Mouse (Mus musculus): ENCODE results near the gene Arl5b.

Arl5b gene

DNA sequence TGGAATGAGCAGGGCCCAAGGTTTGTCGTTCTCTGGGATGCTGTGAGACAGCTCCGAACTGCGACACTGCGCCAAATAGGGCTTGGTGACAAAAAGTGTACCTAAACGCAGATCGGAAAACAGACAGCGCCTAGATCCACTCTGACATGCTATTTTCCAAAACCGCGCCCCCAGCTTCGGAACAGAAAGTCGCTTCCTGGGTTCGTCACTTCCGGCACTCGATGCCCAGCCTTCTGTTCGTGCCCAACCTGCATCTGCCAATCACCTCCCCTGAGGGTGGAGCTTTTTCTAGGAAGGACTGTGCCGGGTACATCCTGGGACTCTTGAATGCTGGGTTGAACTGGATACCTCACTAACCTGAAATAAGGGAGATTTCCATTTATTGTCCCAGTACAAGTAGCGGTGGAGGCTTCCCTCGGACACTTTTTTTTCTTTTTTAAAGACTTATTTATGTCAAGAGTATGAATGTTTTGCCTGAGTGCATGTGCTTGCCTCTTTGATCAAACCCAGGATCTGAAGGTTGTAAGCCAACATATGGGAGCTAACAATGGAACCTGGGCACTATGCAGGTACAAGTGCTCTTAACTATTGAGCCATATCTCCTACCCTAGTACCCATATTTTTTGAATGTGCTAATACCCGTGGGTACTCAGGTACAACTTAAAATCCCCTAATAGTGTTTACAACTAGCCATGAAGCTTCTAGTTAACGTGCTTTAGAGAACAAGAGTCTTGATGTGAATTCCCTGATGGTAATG is at the start of gene Arl5b:
Gene Arl5b (plus strand): TSS at position 279 of the 757 bp plus-strand sequence.
- in situ Hi-C loops (cut with MboI, MseI), result no loop called here

- in situ Hi-C loops (cut with MboI, MseI), result no loop called here
Measured at GRCm38 (mm10) chr2:15007531-15007930, 41.7 kb upstream of the Arl5b start.

DNA sequence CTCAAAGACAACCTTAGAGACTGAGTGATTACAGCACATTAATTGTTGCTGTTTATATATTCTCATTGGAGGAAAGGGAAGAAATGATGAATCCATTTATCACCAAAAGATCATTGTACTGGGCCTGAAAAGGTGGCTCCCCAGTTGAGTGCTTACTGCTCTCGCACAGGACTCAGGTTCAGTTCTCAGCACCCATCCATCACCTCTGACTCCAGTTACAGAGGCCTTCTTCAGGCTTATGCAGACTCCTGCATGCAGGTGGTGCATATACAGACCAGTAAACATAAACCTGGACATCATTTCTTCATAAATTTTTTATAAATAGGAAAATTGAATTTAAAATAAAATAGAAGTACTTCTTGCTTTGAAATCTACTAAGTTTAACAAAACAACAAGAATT is 41.1 kb upstream of the Arl5b start:
- in situ Hi-C loops (cut with MboI, MseI), result no loop called here

GRCm38 (mm10) chr2:15026817-15027216 is 22.4 kb upstream of the Arl5b start:
- in situ Hi-C loops (cut with MboI, MseI), result no loop called here

- in situ Hi-C loops (cut with MboI, MseI), result no loop called here
Measured at GRCm38 (mm10) chr2:15027816-15028215, 21.4 kb upstream of the Arl5b start.

DNA sequence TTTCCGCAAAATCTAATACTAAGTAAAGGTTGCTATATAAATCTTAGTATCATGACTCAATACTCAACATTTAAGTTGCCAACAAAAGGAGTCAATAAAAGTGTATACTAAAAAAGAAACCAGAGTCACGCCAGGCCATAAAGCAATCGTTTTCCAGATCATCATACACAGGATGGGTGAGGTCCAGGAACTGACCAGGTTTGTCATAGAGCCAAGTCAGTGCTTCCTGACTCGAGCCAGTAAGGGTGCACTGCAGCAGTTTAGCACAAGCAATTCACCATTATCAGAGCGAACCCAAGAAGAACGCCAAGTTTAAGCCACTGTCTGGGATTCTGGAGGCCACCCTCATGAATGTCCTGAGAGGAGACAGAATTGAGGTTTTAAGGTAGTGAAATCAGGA is 10.5 kb upstream of the Arl5b start:
- in situ Hi-C loops (cut with MboI, MseI), result no loop called here

GRCm38 (mm10) chr2:15040326-15040725 is 8.9 kb upstream of the Arl5b start:
- in situ Hi-C loops (cut with MboI, MseI), result loop anchor here (5.0 kb wide), 1 partner anchor 188 kb away; no protein-coding TSS in a partner anchor

DNA sequence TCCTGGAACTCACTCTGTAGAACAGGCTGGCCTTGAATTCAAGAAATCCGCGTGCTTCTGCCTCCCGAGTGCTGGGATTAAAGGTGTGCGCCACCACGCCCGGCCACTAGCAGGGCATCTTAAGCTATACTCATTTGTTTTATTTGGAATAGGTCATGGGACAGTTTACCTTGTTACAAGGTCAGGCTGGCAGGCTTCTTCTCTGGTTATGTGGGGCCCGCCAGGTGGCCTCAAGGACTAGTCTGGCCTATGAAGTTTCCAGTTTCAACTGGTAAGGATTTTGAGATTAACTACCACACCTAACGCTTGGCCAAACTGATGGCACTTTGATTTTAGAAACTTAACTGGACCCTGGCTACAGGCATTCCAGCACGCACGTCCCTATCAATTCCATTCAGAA is 5.3 kb downstream of the Arl5b start:
- in situ Hi-C loops (cut with MboI, MseI), result no loop called here

DNA sequence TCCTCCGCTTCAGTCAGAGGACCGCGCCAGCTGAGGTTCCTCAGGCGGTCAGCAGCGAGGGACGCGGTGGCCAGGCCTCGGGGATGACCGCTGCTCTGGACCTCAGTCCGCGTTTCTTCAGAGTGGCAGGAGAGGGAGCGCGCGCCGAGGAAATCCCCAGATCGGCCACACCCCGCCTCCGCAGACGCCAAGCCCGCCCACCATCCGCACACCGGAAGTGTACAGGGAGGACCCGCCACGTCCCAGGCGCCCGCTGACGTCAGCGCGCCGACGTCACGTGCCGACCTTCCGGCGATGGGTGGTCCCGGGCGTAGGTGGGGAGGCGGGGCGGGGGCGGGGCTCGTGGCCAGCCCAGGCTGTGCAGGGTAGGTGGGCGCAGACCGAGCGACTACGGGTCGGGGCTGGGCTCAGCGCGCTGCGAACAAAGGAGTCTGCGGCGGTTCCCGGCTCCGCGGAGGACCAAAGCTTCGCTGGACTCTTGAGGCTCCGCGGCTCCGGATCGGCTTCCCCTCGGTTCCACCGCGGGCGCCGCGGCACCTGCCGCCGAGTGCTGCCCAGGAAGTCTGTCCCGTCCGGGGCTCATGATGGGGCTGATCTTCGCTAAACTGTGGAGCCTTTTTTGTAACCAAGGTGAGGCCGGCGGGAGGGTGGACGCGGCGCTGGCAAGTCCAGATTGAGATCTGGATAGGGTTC is 5.9 kb downstream of the Arl5b start, which contains the start of gene Nsun6:
Gene Nsun6 (minus strand): TSS at position 125 of the 693 bp plus-strand sequence.
- in situ Hi-C loops (cut with MboI, MseI), result no loop called here

DNA sequence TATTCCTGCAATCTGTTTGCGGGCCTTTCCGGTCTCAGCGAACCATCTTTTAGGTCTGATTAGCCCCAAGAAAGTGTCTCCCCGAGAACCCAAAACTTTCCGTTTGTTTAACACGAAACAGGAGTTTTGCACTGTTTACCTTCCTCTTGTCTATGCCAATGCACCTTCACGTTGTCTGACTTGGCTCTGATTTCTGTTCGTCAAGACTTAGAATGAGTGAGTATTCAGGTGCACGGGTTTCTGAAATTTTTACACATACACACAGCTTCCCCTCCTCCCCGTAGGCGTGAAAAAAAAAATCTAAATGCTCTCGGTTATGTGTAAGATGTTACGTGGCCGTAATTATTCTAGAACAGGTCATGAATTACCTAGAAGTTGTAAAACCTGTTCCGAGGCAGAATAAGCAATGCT is 6.6 kb downstream of the Arl5b start:
- in situ Hi-C loops (cut with MboI, MseI), result no loop called here

GRCm38 (mm10) chr2:15058227-15058626 is 9.0 kb downstream of the Arl5b start:
- in situ Hi-C loops (cut with MboI, MseI), result no loop called here

DNA sequence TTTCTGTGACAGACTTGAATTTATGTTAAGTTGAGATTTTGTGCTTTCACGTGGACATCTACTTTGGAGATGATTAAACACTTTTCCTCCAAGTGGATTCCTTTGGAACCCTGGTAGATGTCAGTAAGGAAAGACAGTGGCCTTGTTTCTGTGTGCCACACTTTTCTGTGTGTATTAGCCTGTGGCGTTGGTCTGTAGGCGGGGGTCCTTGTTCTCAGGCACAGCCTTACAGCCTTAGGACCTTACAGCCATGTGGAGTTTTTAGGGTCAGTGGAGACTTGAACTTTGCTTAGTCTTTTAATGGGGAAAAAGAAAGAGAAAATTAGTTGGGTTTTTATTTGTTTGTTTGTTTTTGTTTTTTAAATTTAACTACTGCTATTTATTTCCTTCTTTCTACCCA is 11.7 kb downstream of the Arl5b start:
- in situ Hi-C loops (cut with MboI, MseI), result no loop called here

GRCm38 (mm10) chr2:15063815-15064214 is 14.6 kb downstream of the Arl5b start:
- in situ Hi-C loops (cut with MboI, MseI), result no loop called here

- in situ Hi-C loops (cut with MboI, MseI), result no loop called here
Measured at GRCm38 (mm10) chr2:15064380-15065269, 15.4 kb downstream of the Arl5b start.

DNA sequence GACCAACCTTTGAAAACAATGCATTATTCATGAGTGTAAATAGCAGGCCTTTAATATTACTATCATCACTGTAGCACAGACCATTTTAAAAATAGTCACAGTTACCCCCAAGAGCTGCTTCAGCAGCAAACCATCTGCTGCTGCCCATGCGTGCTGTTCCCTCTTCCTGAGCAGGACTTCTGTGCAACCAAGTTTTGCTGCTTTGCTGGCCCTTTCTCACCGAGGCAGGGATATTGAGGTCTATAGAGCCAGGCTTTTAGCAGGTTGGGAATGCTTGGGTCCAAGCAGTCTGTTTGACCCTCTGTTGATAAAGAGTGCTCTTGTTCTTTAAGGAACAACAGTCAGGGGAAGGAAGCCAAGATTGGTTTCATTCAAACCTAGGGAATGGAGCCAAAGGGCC is 16.3 kb downstream of the Arl5b start:
- in situ Hi-C loops (cut with MboI, MseI), result no loop called here

DNA sequence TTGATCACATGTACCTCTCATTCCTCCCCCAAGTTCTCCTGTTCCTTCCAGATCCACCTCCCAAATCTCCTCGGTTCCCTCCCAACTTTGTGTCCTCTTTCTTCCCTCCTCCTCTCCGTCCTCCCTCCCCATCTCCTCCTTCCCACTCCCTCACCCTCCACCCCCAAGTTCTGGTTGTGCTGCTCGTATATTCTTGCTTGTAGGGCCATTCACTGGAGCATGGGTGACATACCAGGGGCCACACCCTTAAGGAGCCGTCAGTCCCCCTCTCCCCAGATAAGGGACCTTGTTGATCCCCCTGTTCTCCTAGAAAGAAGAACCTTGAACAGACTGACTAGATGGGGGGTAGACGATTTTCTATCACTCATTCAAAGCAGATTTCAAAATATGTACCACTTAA is 17.9 kb downstream of the Arl5b start:
- in situ Hi-C loops (cut with MboI, MseI), result no loop called here

DNA sequence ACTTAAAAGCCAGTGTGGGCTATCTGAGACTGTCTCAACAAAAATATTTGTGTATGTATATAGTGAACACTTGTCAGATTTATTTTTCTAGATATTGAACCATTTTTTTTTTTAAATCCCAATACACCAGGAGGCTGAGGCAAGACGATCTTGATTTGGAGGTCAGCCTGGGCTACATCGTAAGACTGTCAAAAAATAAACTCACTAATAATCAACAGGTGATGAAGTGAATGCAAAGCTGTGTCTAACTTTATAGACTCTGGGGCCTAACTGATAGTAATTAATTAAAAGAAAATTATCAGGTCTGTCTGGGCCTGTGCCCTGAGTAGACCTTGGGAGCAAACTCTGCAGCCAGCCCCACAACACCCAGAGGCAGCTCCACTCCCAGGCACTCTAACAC is 34.5 kb downstream of the Arl5b start:
- in situ Hi-C loops (cut with MboI, MseI), result no loop called here

GRCm38 (mm10) chr2:15087308-15087707 is 38.1 kb downstream of the Arl5b start:
- in situ Hi-C loops (cut with MboI, MseI), result no loop called here

DNA sequence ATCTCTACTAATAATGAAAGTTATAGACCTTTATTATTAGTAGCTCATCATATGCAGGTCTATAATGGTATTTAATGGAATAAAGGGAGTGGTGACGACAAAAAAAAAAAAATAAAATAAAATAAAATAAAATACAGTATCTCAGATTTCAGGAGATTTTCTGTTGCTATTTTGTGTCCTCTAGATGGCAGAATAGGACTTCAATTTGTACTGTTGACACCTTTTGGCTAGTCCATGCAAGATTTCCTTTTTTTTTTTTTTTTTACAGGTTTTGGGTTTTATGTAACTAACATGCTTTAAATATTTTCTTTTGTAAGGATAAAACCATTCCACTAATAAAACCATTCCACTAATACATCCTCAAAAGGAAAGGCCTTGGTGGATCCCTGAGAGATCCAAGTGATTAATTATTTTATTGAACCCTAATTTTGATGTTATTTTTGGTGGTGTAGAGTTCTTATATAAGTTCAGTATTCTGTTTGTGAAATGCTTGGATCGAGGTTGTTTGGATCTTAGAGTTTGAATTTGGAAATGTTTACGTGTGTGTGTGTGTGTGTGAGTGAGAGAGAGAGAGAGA is 47.4 kb downstream of the Arl5b start:
- in situ Hi-C loops (cut with MboI, MseI), result no loop called here

DNA sequence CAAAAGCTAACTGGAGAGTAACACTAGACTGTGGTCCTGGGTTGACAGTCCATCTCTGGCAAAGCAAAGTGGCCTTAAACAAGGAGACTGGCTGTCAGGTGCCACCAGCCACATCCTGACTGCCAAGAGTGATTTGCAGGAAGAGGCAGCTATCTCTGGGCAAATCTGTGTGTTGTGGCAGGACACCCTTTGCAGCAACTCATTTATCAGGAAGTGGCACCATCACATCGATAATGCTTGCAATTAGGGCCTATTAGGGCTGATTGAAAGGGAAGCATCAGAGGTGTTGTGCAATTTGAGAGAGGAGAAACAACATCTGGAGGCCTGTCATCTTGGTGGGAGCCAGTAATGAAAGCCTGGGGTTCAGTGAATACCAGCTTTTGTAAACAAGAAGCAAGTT is 55.2 kb downstream of the Arl5b start:
- in situ Hi-C loops (cut with MboI, MseI), result no loop called here

DNA sequence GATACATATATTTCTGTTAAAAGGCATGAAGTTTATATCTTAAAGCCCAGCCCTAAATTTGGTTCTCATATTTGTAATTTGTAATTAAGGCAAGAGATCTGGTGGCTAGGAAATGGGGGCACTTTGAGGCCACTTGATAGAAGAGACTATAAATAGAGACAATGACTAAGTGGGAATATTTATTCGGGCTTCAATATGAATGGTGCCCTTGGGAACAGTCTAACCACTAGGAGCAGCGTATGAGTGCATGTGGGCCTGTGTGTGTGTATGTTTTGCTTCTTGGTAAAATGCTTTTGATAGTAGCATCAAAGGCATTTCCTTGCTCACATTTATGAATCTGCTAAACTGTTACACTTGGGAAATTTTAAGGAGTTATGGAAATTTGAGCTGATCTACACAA is 62.1 kb downstream of the Arl5b start:
- in situ Hi-C loops (cut with MboI, MseI), result no loop called here
